Mouse (Mus musculus) embryo, embryonic 9.5 days (tissue): ENCODE measurements around the gene Gab2.

Experiments
- DNase-seq: peaks from one replicate; pipeline ENCODE4 v3.0.0-alpha.2; 2017; ENCODE audit errors: extremely low spot score

Gab2 gene

GRCm38 (mm10) chr7:97314646-97315045, 233.3 kb downstream of the Gab2 start:
- DNase-seq = no peak

- no peak for DNase-seq
Measured at GRCm38 (mm10) chr7:97315656-97316055, 234.3 kb downstream of the Gab2 start.

DNA sequence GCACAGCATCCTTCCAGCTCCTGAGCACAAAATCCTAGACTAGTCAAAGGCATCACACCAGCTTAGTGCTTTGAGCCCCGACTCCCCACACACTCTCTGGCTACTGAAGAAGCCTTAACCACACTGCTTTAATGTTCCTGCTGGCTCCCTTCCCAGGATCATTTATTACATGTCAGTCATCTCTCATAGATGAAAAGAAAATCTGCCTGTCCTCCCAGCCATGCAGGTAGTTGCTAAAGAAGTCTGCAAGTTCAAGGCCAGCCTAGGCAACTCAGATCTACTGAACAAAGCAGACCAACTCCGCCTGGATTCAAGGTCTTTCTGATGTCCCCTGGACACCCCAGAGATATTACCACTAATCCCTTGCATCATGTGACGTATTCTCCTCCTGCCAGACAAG, 236.3 kb downstream of the Gab2 start:
- DNase-seq = no peak

- no peak for DNase-seq
Measured at GRCm38 (mm10) chr7:97324342-97324741, 243.0 kb downstream of the Gab2 start.

GRCm38 (mm10) chr7:97325156-97325985, 244.0 kb downstream of the Gab2 start:
- DNase-seq = peak; percentile 29

GRCm38 (mm10) chr7:97327376-97327775, 246.0 kb downstream of the Gab2 start:
- DNase-seq = no peak

GRCm38 (mm10) chr7:97328891-97329588, 247.7 kb downstream of the Gab2 start:
- no peak for DNase-seq

- no peak for DNase-seq
Measured at GRCm38 (mm10) chr7:97329676-97330075, 248.3 kb downstream of the Gab2 start.

GRCm38 (mm10) chr7:97330931-97331645, 249.7 kb downstream of the Gab2 start:
- DNase-seq = peak; percentile 12

DNA sequence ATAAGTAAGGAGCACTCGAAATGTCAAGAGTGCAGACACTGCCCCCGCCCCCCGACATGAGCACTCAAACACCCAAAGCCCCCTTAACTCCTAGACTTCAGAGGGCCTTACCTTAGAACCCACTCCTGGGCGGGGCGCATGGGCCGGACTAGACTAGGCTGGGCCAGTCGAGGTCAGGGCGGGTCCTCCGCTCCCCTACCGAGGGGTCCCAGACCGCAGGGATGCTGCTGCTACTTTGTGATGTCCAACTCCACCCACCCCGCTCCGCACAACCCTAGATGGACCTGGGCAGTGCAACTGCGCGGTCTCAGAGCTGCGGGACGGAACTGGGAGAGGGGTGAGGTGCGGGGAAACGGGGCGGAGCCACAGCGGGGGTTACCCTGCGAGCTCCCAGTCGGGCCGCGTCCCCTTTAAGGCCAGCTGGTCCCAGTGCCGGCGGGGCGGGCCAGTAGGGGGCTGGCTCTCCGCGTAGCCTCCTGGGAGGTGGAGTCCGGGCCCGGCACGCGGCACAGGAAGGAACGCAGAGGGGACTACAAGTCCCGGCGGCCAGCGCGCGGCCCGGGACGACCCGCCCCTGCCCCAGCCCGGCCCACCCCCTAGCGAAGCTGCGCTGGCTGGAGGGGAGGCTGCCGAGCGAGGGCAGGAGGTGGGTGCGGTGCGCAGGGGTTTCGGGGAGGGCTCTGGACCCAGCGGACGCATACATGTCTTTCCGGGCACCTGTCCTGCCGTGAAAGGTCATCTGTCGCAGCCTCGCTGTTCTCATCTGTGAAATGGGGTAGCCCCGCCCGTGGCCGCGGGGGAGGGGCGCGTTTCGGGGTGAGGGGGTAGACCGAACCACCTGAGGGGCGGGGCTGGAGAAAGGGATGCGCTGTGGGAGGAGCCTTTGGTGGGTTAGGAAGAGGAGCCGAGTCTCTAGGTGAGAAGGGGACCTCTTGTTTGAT, 250.6 kb downstream of the Gab2 start, which contains the start of the genes Usp35 and Kctd21:
Usp35 (minus strand) TSS at position 295 of the 941 bp plus-strand sequence.
Kctd21 (plus strand) TSS at position 602 of the 941 bp plus-strand sequence.
- DNase-seq = peak; percentile 95

- DNase-seq = no peak
Measured at GRCm38 (mm10) chr7:97332667-97333041, 251.3 kb downstream of the Gab2 start.

DNA sequence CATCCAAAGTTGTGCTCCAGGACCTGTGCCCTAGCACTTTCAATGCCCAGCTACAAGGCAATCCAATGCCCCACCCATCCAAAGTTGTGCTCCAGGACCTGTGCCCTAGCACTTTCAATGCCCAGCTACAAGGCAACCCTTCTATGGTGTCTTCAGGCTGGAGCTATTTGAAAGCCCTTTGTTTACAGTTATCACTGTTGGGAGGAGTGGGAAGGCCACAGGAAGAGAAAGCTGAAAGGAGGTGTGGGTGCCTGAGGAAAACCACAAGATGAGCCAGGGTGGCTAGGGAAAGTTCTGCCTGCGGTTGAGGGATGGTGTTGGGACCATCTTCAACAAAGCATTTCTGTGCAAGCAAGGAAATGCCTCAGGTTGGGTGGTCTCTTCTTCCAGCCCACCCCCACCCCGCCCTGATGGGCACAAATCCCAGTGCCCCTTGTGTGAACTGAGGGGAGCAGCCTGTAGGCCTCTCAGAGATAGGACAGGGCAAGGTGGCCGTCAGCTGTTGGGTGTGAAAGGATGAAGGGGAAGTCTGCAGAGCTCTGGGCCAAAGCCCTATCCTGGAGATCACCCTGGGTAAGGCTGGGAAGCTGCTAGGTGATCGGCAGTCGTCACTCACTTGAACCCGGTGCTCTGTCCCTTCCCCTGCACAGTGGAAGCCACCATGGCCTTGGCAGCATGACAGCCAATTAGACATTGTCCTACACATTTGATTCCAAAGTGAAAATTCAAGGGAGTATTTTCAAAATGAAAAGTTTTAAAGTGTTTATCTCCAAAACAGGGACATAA, 251.9 kb downstream of the Gab2 start:
- no peak for DNase-seq

- no peak for DNase-seq
Measured at GRCm38 (mm10) chr7:97334406-97334805, 253.0 kb downstream of the Gab2 start.

GRCm38 (mm10) chr7:97336678-97337077, 255.3 kb downstream of the Gab2 start:
- no peak for DNase-seq

- no peak for DNase-seq
Measured at GRCm38 (mm10) chr7:97338593-97338992, 257.2 kb downstream of the Gab2 start.

DNA sequence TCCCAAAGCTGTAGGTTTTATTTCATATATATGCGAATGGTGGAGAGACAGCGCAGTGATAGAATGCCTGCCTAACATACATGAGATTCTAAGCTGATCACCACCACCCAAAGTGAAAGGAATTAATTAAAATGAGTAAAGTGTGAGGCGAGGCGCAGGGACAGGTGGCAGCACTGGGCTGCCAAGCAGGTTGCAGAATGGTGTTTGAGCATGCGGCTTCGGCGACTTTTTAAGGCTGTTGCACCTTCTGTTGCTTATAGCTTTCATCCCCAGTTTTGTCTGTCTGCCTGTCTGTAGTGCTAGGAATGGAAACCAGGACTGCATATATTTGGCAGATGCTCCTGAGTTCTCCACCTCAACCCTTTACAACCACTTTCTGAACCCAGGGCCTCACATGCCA, 258.2 kb downstream of the Gab2 start:
- DNase-seq = no peak

- DNase-seq = no peak
Measured at GRCm38 (mm10) chr7:97340907-97341849, 259.8 kb downstream of the Gab2 start.

GRCm38 (mm10) chr7:97342961-97343360, 261.6 kb downstream of the Gab2 start:
- no peak for DNase-seq

DNA sequence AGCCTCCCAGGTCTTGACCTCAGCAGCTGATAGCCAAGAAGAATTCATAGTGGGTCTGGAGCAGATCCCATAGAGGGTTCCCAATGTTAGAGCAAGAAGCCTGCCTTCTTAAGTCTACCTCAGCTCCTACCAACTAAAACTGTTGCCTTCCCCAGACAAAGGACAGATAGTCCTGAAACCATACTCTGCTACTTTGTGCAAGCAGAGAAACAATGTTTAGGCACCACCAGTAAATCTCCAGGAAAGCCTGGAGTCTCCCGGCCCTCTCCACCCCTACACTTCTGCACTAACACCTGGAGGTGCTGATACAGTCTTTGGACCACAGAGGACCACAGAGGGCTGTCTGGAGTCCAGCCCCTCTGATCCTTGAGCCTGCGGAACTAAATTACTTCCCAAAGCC, 263.3 kb downstream of the Gab2 start:
- DNase-seq = no peak
